Mouse (Mus musculus) WW6 (cell line): ENCODE results near the gene D3Ertd254e.
"Not testable (repeated sequence)": the region's sequence is repeated elsewhere in the genome, so short reads cannot be mapped to it uniquely, and the experiment has no call there.

Source experiments
- DNase-seq: peaks from one replicate; pipeline ENCODE4 v3.0.0-alpha.2; 2013; ENCODE audit warnings: low read depth, low spot score

The D3Ertd254e gene

DNA sequence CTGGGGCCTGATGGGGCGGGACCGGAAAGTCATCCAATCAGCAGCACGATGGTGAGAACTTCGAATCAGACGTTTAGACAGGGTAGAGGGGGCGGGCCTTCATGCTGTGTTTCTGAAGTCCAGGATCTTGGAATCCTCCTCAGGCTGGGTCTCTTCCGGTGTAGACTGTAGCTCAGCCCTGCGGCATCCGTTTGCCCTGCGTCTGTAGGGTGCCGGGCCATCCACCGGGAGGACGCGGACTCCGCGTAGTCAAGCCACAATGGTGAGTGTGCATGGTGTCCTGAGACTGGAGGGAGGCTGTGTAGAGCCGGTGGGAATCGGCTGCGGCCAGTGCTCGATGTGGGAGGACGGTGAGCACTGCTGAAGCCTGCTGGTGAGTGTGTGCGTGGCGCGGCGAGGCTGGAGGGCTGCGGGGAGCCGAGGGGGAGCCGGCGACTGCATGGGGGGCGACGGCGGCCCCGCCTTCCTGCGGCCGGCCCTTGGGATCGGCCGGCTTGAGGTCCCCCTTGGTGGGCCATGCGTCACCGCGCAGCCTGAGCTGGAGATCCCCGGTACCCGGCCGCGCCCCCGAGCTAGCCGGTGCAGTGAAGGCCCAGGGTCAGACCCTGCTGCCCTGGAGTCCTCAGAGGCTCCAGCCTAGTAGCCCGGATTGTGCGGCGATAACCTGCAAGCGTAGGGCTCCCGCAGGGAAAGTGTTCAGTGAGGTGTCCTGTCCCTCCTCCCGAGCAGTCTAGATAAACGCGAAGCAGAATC is at the start of gene D3Ertd254e:
D3Ertd254e (plus strand) TSS at position 84 of the 753 bp plus-strand sequence.
- peak; percentile 81 for DNase-seq

- no peak for DNase-seq
These were observed 34.7 kb upstream of the D3Ertd254e start for GRCm38 (mm10) chr3:36116076-36116475.

DNA sequence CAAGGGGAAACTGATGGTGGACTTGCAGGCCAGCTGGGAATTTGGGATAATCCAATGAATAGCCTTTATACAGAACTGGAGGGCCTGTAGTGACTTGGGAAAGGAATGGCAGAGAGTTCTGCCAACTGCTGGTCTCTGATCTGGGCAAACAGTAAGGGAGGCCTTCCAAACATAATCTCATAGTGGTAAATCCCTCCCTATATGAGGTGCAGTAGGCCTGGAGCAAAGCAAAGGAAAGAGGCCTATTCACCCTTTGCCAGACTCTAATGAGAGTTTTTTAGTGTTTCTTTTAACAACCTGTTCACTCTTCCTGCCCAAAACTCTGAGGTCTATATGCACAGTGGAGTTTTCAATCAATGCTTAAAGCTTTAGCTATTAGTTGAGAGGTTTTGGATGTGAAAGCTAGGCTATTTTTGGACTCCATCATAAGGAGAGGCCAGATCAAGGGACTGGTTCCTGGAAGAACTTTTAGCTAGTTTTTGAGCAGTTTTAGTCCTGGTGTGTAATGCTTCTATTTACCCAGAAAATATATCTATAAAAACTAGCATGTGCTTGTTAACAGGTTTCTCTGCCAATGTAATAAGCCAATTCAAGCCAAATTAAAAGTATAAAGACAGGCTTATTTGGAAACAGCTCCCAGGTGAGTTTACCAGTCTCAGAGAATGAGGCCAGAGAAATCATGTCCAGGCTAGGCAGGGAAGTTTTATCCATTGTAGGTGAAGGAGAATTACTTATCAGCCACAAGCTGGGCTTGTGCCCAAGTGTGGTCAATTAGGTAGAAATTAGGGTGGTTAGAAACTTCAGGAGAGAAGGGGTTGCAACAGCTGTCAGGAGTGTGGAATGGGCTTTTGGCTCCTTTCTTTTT is 30.9 kb upstream of the D3Ertd254e start:
- DNase-seq: no peak

DNA sequence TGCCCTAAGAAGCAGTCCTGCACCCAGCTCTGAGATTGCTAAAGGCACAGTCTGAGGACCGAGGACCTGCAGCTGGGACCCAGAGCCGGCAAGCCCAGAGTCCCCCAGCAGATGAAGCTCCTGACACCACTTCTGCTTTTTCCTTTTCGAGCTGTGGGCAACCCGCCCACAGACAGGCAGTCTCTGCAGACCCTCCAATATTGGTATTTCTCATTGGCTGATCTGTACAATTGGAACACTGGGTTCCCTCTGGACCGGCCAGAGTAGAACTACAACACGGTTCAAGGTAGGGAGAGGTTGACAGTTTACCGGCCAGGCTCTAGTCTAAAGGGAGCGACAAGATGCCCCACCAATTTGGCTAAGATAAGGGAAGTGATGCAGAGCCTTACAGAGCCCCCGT is 24.6 kb upstream of the D3Ertd254e start:
- not testable (repeated sequence) for DNase-seq

GRCm38 (mm10) chr3:36136152-36136551 is 14.7 kb upstream of the D3Ertd254e start:
- no peak for DNase-seq

DNA sequence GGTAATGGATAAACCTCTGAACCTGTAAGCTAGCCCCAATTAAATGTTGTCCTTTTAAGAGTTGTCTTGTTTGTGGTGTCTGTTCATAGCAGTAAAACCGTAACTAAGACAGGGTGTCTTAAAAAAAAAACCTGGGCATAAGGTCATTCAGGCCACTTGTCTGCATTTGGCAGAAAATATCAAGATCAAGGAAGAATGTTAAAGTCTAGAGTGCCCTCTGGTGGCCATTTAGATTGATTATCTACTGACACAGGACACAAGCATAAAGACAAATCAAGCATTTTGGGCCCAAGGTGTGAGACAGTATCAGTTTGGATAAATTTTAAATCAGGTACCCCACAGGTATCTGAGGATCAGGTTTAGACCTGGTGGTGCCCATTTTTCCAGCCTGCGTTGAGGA is 13.3 kb upstream of the D3Ertd254e start:
- peak; percentile 34 for DNase-seq

DNA sequence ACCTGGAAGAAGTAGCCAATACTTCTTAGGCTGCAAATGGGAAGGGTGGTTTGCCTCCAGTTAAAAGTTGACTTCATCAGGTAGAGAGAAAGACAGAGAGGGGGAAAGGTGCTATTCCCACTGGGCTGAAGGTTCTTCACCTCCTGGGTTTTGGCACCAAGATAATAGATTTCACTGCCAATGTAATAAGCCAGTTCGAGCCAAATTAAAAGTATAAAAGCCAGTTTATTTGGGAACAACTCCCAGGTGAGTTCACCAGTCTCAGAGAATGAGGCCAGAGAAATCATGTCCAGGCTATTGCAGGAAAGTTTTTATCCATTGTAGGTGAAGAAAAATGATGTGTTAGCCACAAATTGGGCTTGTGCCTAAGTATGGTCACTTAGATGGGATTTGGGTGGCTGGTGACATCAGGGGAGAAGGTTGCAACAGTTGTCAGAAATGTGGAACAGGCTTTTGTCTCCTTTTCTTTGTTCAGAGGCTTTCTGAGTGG is 12.6 kb upstream of the D3Ertd254e start:
- no peak for DNase-seq

DNA sequence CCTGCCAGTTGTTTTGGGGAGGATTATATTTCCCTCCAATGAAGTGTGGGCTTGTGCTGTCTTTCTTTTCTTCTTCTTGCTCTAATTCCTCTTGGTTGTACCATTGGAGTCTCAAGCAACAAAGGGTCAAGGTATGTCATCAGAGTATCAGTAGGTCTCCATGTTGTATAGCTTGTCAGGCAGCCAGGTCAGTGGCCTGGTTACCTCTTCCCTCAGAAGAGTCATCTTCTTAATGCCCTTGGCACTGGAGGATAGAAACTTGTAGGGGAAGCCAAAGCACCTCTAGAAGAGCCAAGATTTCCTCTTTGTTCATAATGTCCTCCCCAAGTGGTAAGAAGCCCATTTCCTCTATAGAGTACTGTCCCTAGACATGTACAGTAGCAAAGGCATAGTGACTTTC is 11.8 kb upstream of the D3Ertd254e start:
- no peak for DNase-seq

DNA sequence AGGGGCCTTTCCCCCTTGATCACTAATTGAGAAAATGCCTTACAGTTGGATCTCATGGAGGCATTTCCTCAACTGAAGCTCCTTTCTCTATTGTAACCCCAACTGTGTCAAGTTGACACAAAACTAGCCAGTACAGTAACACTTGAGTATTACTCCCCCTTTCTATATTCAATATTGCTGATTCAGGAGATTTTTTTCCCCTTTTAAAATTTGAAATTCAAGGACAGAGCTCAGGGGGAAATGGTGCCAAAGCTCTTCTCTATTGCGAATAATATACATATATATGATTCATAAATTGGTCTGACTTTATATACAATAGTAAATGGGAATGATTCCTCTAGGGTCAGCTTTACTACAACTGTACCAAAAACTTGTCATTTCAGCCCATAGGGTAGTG is 282 bp upstream of the D3Ertd254e start:
- no peak for DNase-seq

- DNase-seq: peak; percentile 43
These were observed 4.5 kb downstream of the D3Ertd254e start for GRCm38 (mm10) chr3:36155268-36155667.

GRCm38 (mm10) chr3:36170670-36171210 is 19.9 kb downstream of the D3Ertd254e start:
- DNase-seq: no peak

DNA sequence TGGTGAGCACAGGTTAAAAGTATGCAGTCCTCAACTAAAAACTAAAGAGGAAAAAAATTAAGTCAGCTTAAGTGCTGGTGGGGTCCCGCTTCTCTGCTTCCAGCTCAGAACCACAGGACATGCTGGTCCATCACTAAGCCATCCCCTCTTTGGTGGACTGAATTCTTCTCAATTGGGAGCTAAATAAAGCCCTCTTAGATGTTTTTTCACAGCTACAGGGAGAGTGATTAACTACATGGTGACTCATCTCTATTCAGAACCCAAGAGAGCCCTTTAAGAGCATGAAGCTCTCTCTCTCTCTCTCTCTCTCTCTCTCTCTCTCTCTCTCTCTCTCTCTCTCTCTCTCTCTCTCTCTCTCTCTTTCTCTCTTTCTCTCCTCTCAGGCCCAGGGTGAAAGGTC is 20.5 kb downstream of the D3Ertd254e start:
- DNase-seq: no peak

DNA sequence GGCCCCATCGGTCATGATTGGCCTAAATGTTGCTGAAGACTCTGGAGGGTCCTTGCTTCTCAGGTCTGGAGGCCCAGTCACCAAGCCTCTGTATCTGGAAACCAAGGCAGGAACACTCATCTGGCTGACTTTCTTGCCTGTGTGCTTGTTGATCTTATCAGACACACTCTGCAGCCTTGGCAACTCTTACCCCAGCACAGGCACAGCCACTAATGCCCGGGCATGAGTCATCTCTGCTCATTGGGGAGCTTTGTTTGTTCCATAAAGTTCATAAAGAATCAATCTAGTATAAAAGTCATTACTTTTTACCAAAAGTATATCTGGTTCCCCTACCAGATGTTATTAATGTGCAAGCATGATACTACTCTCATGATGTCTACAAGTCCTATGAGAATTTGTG is 22.9 kb downstream of the D3Ertd254e start:
- no peak for DNase-seq

DNA sequence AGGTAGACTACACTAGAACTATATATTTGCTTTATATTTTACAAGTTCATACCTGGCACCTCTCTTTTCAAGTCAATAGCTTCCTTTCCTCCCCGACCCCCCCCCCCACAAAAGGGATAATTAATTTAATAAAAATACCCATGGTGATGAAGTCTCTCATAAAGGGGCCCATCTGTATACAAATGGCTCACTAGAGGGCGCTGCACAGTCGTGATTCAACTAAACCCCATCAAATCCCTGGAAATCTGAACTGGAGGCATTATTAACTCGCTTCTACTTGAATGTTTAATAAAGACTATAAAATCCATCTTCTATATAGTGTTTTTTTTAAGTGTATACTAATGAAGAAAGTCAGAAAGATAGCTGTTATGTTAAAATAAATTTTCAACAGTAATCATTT is 30.7 kb downstream of the D3Ertd254e start:
- peak; percentile 7 for DNase-seq

DNA sequence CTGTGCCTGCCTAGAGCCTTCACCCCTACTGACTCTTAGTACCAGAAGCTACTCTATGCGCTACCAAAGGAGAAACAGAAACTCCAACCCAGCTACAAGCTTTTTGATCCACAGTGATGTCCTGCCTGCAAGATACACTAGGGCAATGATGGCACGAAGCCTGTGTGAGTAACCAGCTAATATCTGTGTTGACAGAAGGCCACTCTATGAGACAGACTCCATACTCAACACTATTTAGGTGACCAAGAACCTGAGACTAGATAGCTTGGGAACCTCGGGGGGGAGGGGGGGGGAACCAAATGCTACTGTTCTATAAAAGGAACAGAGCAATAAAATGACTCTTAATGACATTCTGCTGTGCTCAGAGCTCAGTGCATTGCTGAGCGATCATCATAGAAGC is 35.7 kb downstream of the D3Ertd254e start:
- no peak for DNase-seq

- DNase-seq: no peak
These were observed 38.4 kb downstream of the D3Ertd254e start for GRCm38 (mm10) chr3:36189243-36189642.

DNA sequence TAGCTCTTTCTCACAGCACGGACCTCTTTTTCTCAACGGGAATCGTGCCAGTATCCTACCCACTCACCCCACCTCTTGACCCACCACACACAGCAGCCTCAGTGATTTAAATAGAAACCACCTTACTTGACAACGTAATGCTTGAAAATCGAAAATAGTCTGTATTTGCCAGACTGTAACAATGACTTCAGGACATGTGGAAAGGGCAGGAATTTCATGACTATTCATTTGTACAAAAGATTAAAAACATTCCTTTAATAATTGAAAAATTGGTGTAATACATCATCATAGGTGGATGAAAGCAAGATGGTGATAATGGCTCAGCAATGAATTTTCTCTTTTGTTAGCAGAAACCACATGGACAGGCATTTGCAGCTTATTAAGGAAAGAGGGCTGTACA is 50.3 kb downstream of the D3Ertd254e start:
- no peak for DNase-seq

DNA sequence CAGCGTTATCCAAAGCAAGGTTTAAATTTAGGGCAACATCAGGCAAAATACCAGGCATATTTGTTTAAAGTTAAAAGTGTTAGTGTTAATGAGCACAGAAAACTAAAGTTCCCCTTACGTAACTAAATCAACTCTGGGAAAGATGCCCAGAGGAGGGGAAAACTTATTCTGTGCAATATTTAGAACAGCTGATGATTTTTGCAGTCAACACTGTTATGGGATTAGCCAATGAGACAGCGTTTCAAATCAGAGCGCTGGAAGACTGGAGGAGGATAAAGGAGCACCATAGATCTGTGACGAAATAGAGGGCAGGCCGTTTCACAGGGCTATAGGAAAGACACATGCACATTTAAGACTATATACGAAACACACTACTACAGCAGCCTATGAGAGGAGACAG is 52.1 kb downstream of the D3Ertd254e start:
- DNase-seq: no peak

DNA sequence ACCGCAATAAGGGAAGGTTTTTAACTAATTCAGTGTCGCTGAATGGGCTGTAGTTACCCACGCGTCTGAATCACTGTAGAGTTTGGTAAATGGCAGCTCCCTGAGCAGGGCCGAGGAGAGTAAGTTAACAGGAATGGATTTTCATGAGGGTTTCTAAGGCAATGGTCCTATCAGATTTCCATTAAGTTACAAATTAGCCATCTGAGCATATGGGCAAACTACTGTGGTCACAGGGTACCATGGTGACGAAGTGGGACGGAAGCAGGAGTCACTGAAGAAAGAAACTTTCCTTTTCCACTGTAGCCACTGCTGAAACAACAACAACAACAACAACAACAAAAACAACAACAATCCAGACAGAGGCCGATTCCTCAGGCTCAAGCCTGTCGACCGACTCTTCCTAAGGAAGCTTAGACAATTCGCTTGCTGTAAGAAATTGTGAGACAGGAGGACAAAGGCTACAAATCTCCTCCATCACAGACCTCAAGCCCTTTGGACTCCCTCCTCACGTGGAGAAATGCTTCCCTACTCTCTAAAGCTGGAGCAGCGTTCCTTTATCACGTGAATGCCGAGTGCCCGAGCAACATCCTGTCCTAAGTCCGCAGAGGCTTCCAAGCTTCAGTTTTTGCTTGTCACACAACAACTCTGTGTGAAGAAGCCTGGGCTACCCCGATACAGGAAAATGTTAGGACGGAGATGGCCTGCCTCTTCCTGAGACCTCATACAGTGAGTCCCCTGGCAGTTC is 56.9 kb downstream of the D3Ertd254e start:
- DNase-seq: no peak

GRCm38 (mm10) chr3:36209776-36210555 is 59.1 kb downstream of the D3Ertd254e start:
- no peak for DNase-seq

GRCm38 (mm10) chr3:36210939-36211338 is 60.1 kb downstream of the D3Ertd254e start:
- no peak for DNase-seq
